Mouse (Mus musculus) spleen, adult 2 months (tissue): ENCODE results near the gene Rasd2. TPM values are rescaled to one million over a fixed set of nuclear protein-coding genes. Genes with fewer than 3 reads are reported as not detected.

Experiments used
- DNase-seq, 2 experiments: peaks; one replicate each; pipeline versions ENCODE4 v3.0.0 to v3.0.0-alpha.2; 2012 to 2021; ENCODE audit warnings: low spot score in 2 of 2, low read depth in 1 of 2
- H3K27ac ChIP-seq: fragments of 200-500 bp; 2 replicates; pipeline ENCODE4 v1.5.1; 2012; ENCODE audit warnings: low read length, inconsistent platforms; ENCODE audit not compliant: insufficient read depth
- H3K27me3 ChIP-seq: fragments of 200-500 bp; 2 replicates; pipeline ENCODE4 v1.6.1; 2012; ENCODE audit warnings: mild to moderate bottlenecking, moderate library complexity, low read length, inconsistent platforms; ENCODE audit not compliant: control insufficient read depth, insufficient read depth
- H3K36me3 ChIP-seq: fragments of 200-500 bp; 2 replicates; pipeline ENCODE4 v1.6.1; 2012; ENCODE audit warnings: mild to moderate bottlenecking, low read length, inconsistent platforms; ENCODE audit not compliant: control insufficient read depth, insufficient read depth
- H3K4me1 ChIP-seq: fragments of 200-500 bp; 2 replicates; pipeline ENCODE4 v1.6.1; 2011; ENCODE audit warnings: inconsistent platforms; ENCODE audit not compliant: control insufficient read depth, insufficient read depth, insufficient read length
- H3K4me3 ChIP-seq: fragments of 200-500 bp; 2 replicates; pipeline ENCODE4 v1.5.1; 2011; ENCODE audit warnings: mild to moderate bottlenecking, inconsistent platforms; ENCODE audit not compliant: insufficient read depth, insufficient read length; ENCODE audit errors: extremely low read depth
- CTCF ChIP-seq: fragments of 200-500 bp; IDR thresholded peaks from 2 replicates; pipeline ENCODE4 v1.5.1; 2011; ENCODE audit warnings: mild to moderate bottlenecking, inconsistent platforms; ENCODE audit not compliant: insufficient read depth, insufficient read length, insufficient replicate concordance; ENCODE audit errors: extremely low read depth
- POLR2A ChIP-seq: fragments of 200-500 bp; IDR thresholded peaks from 2 replicates; pipeline ENCODE4 v1.6.1; 2011; ENCODE audit warnings: low read depth, low read length, inconsistent platforms
- WGBS: fragments of 180-500 bp; shearing (Covaris S2); methylation state at CpG from one replicate; pipeline ENCODE4 v1.1.7; 2018; 5-methylcytosine and 5-hydroxymethylcytosine counted together
- polyA plus RNA-seq: library from polyadenylated mRNA; depleted of rRNA; stranded (reverse); fragments of >200 nt; gene quantifications from 2 replicates; pipeline ENCODE4 v1.2.3, GENCODE M21; 2012

Rasd2 gene
- polyA plus RNA-seq, 1 experiment, result 1.3 TPM

DNA sequence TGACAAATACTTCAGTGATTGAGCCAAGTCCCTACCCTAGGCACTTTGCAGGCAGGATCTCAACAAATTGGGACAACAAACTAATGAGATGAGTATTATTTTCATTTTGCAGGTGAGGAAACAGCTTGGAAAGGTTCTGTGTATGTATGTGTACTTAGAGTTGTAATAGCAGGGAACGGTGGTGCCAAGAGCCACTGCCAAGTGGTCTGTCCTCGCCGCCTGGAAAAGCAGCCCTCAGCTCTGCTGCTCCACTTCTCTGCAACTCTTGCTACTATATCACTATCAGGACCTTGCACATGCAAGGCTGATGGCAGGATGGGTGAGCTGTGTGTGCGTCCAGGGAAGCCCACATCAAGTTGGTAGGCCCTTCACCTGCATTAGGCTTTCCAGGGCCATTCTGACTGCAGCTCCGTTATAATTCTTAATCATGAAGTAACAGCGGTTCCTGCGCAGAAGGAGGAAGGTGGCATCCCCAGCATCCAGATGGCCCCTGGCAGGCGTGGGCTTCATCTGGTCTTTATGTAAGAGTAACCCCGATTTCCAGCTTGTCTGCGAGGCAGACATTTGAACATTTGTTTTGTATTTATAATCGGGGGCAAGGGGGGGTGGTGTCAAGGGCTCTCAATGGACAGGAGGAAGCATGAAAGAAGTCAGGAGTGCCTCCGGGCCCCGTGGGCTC, 9.4 kb upstream of the Rasd2 start:
- H3K27ac ChIP-seq, result no peak overlapping the region
- no peak overlapping the region for H3K4me3 ChIP-seq
- no peaks in the 10 kb centered on the region for H3K27me3 ChIP-seq
- no peaks in the 10 kb centered on the region for H3K36me3 ChIP-seq
- DNase-seq, result no peak
- WGBS, result 88% methylated on average over 13 of the region's 13 CpGs
- no peaks in the 10 kb centered on the region for H3K4me1 ChIP-seq
- TF ChIP-seq POLR2A, result no peak
- no peak for TF ChIP-seq CTCF

- TF ChIP-seq CTCF (no peak), POLR2A (no peak)
- no peak overlapping the region for H3K27ac ChIP-seq
- H3K36me3 ChIP-seq, result no peaks in the 10 kb centered on the region
- no peak overlapping the region for H3K4me3 ChIP-seq
- DNase-seq, result no peak
- WGBS, result 69% methylated on average over 3 of the region's 3 CpGs
- H3K4me1 ChIP-seq, result peaks cover 12% of the 10 kb centered on the region; the same call in 1 of the 2 replicates
- peaks cover 11% of the 10 kb centered on the region for H3K27me3 ChIP-seq
Observed at GRCm38 (mm10) chr8:75211461-75211860, 2.3 kb upstream of the Rasd2 start.

- TF ChIP-seq CTCF (no peak), POLR2A (no peak)
- Histone ChIP-seq H3K4me1 (peaks cover 12% of the 10 kb centered on the region; the same call in 1 of the 2 replicates), H3K4me3 (peak overlapping the region; percentile 58), H3K27me3 (peaks cover 11% of the 10 kb centered on the region), H3K36me3 (no peaks in the 10 kb centered on the region), H3K27ac (no peak overlapping the region)
- DNase-seq, result peak in 1 of 2 experiments; percentile 24
- WGBS, result 6% methylated on average over 58 of the region's 63 CpGs
Observed at GRCm38 (mm10) chr8:75212631-75213306, 975 bp upstream of the Rasd2 start.

DNA sequence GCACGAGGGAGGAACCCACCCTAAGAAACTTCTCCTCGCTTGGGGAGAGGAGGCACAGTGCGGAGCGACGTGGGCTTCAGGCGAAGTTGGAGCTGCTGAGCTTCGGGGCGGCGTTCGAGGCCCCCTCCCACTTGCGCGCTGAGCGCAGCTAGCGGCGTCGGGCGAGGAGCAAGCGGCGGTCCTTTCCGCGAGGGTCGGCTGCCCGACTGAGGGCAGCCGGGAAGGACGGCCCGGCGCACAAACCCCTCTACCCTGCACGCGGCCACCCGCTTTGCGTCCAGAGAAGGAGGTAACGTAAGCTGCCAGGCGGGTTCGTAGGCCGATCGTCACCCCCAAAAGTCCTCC, 465 bp upstream of the Rasd2 start:
- H3K36me3 ChIP-seq, result no peaks in the 10 kb centered on the region
- peaks cover 12% of the 10 kb centered on the region; the same call in 1 of the 2 replicates for H3K4me1 ChIP-seq
- TF ChIP-seq CTCF, result no peak
- no peak for TF ChIP-seq POLR2A
- DNase-seq, result no peak
- no peak overlapping the region for H3K27ac ChIP-seq
- H3K27me3 ChIP-seq, result peaks cover 11% of the 10 kb centered on the region
- 2% methylated on average over 36 of the region's 36 CpGs for WGBS
- H3K4me3 ChIP-seq, result peak overlapping the region; percentile 58

- WGBS, result 48% methylated on average over 1 of the region's 1 CpGs
- Histone ChIP-seq H3K36me3 (no peaks in the 10 kb centered on the region), H3K27me3 (peaks cover 11% of the 10 kb centered on the region), H3K4me3 (no peak overlapping the region), H3K4me1 (peaks cover 12% of the 10 kb centered on the region; the same call in 1 of the 2 replicates), H3K27ac (no peak overlapping the region)
- no peak for TF ChIP-seq CTCF
- TF ChIP-seq POLR2A, result no peak
- DNase-seq, result no peak
Observed at GRCm38 (mm10) chr8:75215046-75215445, 1.3 kb downstream of the Rasd2 start.

DNA sequence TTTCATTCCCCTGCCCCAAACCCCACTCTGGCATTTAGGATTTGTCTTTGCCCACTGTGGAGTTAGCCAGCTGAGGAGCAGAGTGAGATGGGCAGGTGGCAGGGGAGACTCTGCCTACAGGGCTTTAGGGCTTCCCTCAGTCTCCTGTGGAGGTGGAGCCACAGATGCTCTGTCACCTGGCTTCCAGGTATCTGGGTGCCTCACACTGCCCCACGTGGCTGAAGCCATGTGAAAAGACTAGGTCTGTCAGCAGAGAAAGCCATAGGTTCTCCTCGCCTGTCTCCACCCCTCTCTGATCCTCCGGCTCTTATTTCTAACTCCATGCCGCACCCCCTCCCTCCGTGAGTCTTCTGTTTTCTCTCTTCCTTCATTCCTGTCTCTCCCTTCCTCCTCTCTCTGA, 2.2 kb downstream of the Rasd2 start:
- TF ChIP-seq CTCF (no peak), POLR2A (no peak)
- Histone ChIP-seq H3K4me1 (peaks cover 12% of the 10 kb centered on the region; the same call in 1 of the 2 replicates), H3K27me3 (peaks cover 11% of the 10 kb centered on the region), H3K36me3 (no peaks in the 10 kb centered on the region), H3K27ac (no peak overlapping the region), H3K4me3 (no peak overlapping the region)
- WGBS, result 48% methylated on average over 5 of the region's 5 CpGs
- DNase-seq, result no peak

DNA sequence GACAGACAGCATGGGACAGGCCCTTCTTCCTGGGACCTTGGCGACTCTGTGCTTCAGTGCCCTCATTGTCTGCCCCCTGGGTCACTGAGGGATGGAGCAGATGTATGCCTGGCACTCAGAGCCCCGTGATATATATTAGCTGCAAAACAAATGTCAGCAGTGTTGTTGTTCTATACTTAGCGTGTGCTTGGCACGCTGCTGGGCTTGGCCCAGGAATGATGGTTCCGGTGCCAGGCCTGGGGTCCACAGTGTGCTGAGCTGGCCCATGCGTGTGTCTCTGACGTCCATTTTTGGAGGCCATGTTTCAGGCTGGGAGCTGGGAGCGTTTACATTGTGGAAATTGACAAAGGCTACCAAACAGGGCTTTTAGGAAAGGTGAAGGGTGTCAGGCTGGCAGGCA, 3.1 kb downstream of the Rasd2 start:
- DNase-seq, result no peak
- H3K27me3 ChIP-seq, result peaks cover 11% of the 10 kb centered on the region
- 89% methylated on average over 8 of the region's 8 CpGs for whole genome bisulfite sequencing

More for the DNA sequence above, 3.1 kb downstream of the Rasd2 start:
- peaks cover 12% of the 10 kb centered on the region; the same call in 1 of the 2 replicates for H3K4me1 ChIP-seq
- H3K27ac ChIP-seq, result no peak overlapping the region
- no peak for TF ChIP-seq CTCF
- TF ChIP-seq POLR2A, result no peak
- no peak overlapping the region for H3K4me3 ChIP-seq
- H3K36me3 ChIP-seq, result no peaks in the 10 kb centered on the region
